Mouse (Mus musculus) embryonic facial prominence, embryonic 10.5 days (tissue): ENCODE measurements at regions not wholly inside any gene's neighbourhood (a gene's known extent, or its start where the extent isn't known, plus 50 kb on each side); places are given as distances from the start of the nearest gene placed in this dataset.
"Not testable (repeated sequence)": the region's sequence is repeated elsewhere in the genome, so short reads cannot be mapped to it uniquely, and the experiment has no call there.

Source experiments
- DNase-seq: peaks from one replicate; pipeline ENCODE4 v3.0.0-alpha.2; 2017; ENCODE audit warnings: low spot score
- H3K27ac ChIP-seq: fragments of 300-500 bp; sonication (generic); replicated peaks from 2 replicates; pipeline ENCODE4 v1.5.1; 2016; ENCODE audit warnings: mild to moderate bottlenecking
- H3K27me3 ChIP-seq: fragments of 300-500 bp; sonication (generic); replicated peaks from 2 replicates; pipeline ENCODE4 v1.6.1; 2016; ENCODE audit warnings: low read depth, mild to moderate bottlenecking; ENCODE audit not compliant: poor library complexity, severe bottlenecking
- H3K36me3 ChIP-seq: fragments of 300-500 bp; sonication (generic); replicated peaks from 2 replicates; pipeline ENCODE4 v1.6.1; 2016; ENCODE audit warnings: mild to moderate bottlenecking, moderate library complexity
- H3K4me1 ChIP-seq: fragments of 300-500 bp; sonication (generic); 2 replicates; pipeline ENCODE4 v1.6.1; 2016
- H3K4me3 ChIP-seq: fragments of 300-500 bp; sonication (generic); 2 replicates; pipeline ENCODE4 v1.5.1; 2016; ENCODE audit warnings: mild to moderate bottlenecking, moderate library complexity
- H3K9me3 ChIP-seq: fragments of 300-500 bp; sonication (generic); 2 replicates; pipeline ENCODE4 v1.6.1; 2016; ENCODE audit warnings: mild to moderate bottlenecking
- WGBS: fragments of 180-500 bp; shearing (Covaris S2); methylation state at CpG from one replicate; pipeline ENCODE4 v1.1.7; 2016; 5-methylcytosine and 5-hydroxymethylcytosine counted together

- H3K4me1 ChIP-seq = 0 out of 2 replicates have a peak, but pooled peaks cover 6% of the 10 kb centered on the region
- H3K27ac ChIP-seq = no peak overlapping the region
- H3K4me3 ChIP-seq = no peak overlapping the region
- no peak for DNase-seq
- WGBS = 74% methylated on average over 11 of the region's 11 CpGs
- no peaks in the 10 kb centered on the region for H3K27me3 ChIP-seq
- H3K9me3 ChIP-seq = no peaks in the 10 kb centered on the region
- H3K36me3 ChIP-seq = no peaks in the 10 kb centered on the region
Measured at GRCm38 (mm10) chr16:55758707-55759067, 80.0 kb downstream of the Nfkbiz start.

GRCm38 (mm10) chr16:55757952-55758706 is 80.6 kb downstream of the Nfkbiz start:
- H3K4me3 ChIP-seq = no peak overlapping the region
- H3K27ac ChIP-seq = no peak overlapping the region
- H3K27me3 ChIP-seq = no peaks in the 10 kb centered on the region
- H3K36me3 ChIP-seq = no peaks in the 10 kb centered on the region
- DNase-seq = no peak
- H3K4me1 ChIP-seq = 0 out of 2 replicates have a peak, but pooled peaks cover 6% of the 10 kb centered on the region
- no peaks in the 10 kb centered on the region for H3K9me3 ChIP-seq
- 48% methylated on average over 5 of the region's 5 CpGs for WGBS

DNA sequence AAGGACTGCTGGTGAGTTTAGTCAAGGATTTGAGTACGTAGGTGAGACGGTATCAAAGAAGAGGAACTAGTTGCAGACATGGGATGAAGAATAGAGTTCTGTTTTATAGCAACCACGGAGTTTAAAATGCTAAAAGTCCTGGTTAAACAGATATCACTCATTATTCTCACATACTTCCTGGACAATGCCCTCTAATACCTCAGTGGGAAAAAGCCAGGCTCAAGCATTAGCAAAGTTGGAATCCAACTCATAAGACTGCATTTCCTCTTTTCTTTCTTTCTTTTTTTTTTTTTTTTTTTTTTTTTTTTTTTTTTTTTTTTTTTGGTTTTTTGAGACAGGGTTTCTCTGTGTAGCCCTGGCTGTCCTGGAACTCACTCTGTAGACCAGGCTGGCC is 81.3 kb downstream of the Nfkbiz start:
- DNase-seq, H3K4me3 ChIP-seq, H3K36me3 ChIP-seq, H3K9me3 ChIP-seq, H3K27me3 ChIP-seq, H3K4me1 ChIP-seq, H3K27ac ChIP-seq: not testable (repeated sequence)
- WGBS = 90% methylated on average over 3 of the region's 3 CpGs

DNA sequence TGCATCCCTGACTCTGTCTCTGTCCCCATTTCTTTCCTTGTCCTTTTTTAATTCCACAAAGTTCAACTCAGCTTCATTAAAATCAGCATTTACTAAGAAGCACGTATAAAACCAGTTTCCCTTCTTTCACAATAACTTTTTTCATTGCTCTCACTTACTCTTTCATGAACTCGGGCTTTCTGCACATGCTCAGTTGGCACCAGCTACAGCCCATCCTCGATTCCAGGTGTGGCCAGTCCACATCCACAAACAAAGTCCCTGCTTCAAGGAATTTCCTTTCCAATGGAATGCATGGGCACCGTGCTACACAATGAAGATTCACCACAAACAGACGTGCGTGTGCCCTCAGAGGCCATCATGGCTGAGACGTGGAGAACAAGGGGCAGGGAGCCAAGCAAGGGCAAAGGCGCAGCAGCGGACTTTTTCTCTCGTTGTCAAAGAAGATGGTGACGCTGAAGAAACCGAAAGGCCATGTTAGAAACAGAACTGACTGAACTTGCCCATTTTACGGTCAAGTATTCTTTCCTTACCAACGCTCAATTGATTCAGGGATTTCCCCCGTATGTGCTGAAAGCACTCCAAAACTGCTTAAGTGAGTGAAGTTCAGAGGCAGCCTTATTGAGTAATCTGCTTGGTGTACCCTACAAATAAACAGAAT is 81.8 kb downstream of the Nfkbiz start:
- Histone ChIP-seq H3K27ac (no peak overlapping the region), H3K27me3 (no peaks in the 10 kb centered on the region), H3K4me3 (no peak overlapping the region), H3K9me3 (no peaks in the 10 kb centered on the region), H3K4me1 (0 out of 2 replicates have a peak, but pooled peaks cover 6% of the 10 kb centered on the region), H3K36me3 (no peaks in the 10 kb centered on the region)
- 90% methylated on average over 15 of the region's 15 CpGs for WGBS
- no peak for DNase-seq

GRCm38 (mm10) chr16:55755309-55755832 is 83.3 kb downstream of the Nfkbiz start:
- no peak for DNase-seq
- no peak overlapping the region for H3K4me3 ChIP-seq
- WGBS = 77% methylated on average over 6 of the region's 6 CpGs
- no peak overlapping the region for H3K27ac ChIP-seq
- 0 out of 2 replicates have a peak, but pooled peaks cover 6% of the 10 kb centered on the region for H3K4me1 ChIP-seq
- no peaks in the 10 kb centered on the region for H3K9me3 ChIP-seq
- no peaks in the 10 kb centered on the region for H3K27me3 ChIP-seq
- no peaks in the 10 kb centered on the region for H3K36me3 ChIP-seq

DNA sequence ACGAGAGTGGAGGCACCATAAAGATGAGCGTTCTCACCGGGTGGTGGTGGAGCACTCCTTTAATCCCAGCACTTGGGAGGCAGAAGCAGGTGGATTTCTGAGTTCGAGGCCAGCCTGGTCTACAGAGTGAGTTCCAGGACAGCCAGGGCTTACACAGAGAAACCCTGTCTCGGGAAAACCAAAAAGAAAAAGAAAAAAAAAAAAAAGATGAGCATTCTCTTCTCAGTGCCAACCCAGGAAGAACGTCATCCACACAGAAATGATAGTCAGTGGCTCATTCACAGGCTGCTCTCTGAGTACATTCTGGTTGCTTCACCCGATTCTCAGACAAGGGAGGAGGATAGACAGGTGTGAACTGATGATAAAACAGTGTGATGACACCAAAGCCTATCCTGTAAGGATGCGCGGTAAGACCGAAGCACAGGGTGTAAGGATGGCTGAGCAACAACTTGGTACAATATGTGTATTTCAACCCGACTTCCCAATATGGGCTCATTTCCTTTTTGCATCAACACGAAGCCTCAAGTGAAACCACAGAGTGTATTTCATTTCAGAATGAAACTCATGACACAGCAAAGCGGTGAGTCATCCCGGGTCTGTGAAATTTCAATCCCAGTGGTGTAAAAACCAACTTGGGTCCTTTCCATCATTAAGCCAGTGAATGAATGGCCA is 84.5 kb downstream of the Nfkbiz start:
- 90% methylated on average over 14 of the region's 14 CpGs for WGBS
- Histone ChIP-seq H3K9me3 (no peaks in the 10 kb centered on the region), H3K4me3 (no peak overlapping the region), H3K27ac (no peak overlapping the region), H3K27me3 (no peaks in the 10 kb centered on the region), H3K36me3 (no peaks in the 10 kb centered on the region), H3K4me1 (0 out of 2 replicates have a peak, but pooled peaks cover 6% of the 10 kb centered on the region)
- no peak for DNase-seq

- no peaks in the 10 kb centered on the region for H3K36me3 ChIP-seq
- no peaks in the 10 kb centered on the region for H3K27me3 ChIP-seq
- H3K9me3 ChIP-seq = no peaks in the 10 kb centered on the region
- no peak overlapping the region for H3K27ac ChIP-seq
- 87% methylated on average over 4 of the region's 4 CpGs for WGBS
- H3K4me1 ChIP-seq = 0 out of 2 replicates have a peak, but pooled peaks cover 2% of the 10 kb centered on the region
- H3K4me3 ChIP-seq = no peak overlapping the region
- no peak for DNase-seq
Measured at GRCm38 (mm10) chr16:55753380-55753779, 85.3 kb downstream of the Nfkbiz start.

DNA sequence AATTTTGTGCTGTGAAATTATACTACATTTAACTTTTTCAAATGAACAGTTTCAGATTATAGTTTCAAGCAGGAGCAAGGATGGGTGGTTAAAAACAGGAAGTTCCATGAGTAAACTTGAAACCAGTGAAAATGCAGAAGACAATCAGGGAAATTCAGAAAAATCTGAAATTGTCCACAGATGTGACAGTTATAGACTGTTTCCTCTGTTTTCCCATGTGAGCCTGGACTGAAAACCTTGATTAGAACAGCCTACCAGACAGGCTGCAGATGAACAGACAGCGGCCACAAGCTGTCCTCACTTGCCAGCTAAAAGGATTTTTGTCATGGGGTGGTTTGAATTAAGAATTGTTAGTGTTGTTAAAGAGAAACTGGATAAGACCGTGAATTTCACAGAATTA is 91.4 kb downstream of the Nfkbiz start:
- no peaks in the 10 kb centered on the region for H3K36me3 ChIP-seq
- H3K27me3 ChIP-seq = no peaks in the 10 kb centered on the region
- DNase-seq = peak; percentile 17
- peak overlapping the region; percentile 26; the same call in 1 of the 2 replicates for H3K27ac ChIP-seq
- no peak overlapping the region for H3K4me3 ChIP-seq
- 37% methylated on average over 2 of the region's 2 CpGs for whole genome bisulfite sequencing
- H3K4me1 ChIP-seq = peaks cover 7% of the 10 kb centered on the region
- H3K9me3 ChIP-seq = no peaks in the 10 kb centered on the region

DNA sequence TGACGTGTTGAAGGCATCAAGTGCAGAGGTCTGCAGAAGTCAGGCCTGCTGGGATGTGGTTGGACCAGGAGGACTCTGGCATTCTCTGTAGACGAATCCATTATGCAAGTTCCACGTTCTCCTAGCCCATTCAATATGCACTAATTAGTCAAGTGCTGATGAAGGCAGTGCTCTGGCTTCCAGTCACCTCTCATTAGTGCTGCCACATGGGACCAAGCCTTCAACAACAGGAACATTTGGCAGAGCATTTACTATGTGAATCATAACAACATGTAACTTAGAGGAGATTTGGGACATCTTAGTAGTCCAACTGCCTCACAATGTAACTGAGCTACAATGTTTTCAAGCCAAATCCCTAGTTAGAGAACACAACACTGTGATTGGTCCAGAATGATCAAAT is 92.5 kb downstream of the Nfkbiz start:
- Histone ChIP-seq H3K4me1 (peaks cover 7% of the 10 kb centered on the region), H3K36me3 (no peaks in the 10 kb centered on the region), H3K4me3 (no peak overlapping the region), H3K27ac (no peak overlapping the region), H3K9me3 (no peaks in the 10 kb centered on the region), H3K27me3 (no peaks in the 10 kb centered on the region)
- no peak for DNase-seq
- 62% methylated on average over 3 of the region's 3 CpGs for WGBS

- Histone ChIP-seq H3K27ac (no peak overlapping the region), H3K4me1 (peaks cover 7% of the 10 kb centered on the region), H3K9me3 (no peaks in the 10 kb centered on the region), H3K27me3 (no peaks in the 10 kb centered on the region), H3K36me3 (no peaks in the 10 kb centered on the region), H3K4me3 (no peak overlapping the region)
- no peak for DNase-seq
- WGBS = 79% methylated on average over 3 of the region's 3 CpGs
Measured at GRCm38 (mm10) chr16:55745094-55745493, 93.6 kb downstream of the Nfkbiz start.

- no peak overlapping the region for H3K4me3 ChIP-seq
- 87% methylated on average over 2 of the region's 2 CpGs for WGBS
- H3K27ac ChIP-seq = no peak overlapping the region
- H3K9me3 ChIP-seq = no peaks in the 10 kb centered on the region
- no peaks in the 10 kb centered on the region for H3K4me1 ChIP-seq
- no peaks in the 10 kb centered on the region for H3K27me3 ChIP-seq
- DNase-seq = no peak
- H3K36me3 ChIP-seq = no peaks in the 10 kb centered on the region
Measured at GRCm38 (mm10) chr16:55741099-55741863, 97.4 kb downstream of the Nfkbiz start.

DNA sequence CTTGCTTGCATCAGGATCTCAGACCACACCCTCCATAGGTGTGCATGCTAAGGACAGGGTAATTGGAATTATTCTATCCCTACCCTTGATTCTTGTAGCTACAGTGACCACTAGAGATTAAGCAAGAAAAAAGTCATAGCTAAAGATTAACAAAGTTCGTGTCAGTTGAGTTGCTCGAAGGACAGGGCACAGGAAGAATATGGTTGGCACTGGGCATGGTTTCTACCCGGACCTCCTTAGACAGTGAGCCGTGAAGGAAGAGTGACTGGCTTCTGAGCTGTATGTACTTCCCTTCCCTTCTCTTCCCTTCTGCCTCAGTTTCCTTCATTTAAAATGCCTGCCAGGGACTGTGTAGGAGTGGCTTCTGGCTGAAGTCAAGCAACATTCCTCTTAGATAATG is 100.0 kb downstream of the Nfkbiz start:
- Histone ChIP-seq H3K27ac (no peak overlapping the region), H3K4me1 (no peaks in the 10 kb centered on the region), H3K27me3 (no peaks in the 10 kb centered on the region), H3K9me3 (no peaks in the 10 kb centered on the region), H3K36me3 (no peaks in the 10 kb centered on the region), H3K4me3 (no peak overlapping the region)
- DNase-seq = no peak
- 91% methylated on average over 4 of the region's 4 CpGs for WGBS
